Mouse (Mus musculus): ENCODE measurements at regions not wholly inside any gene's neighbourhood (a gene's known extent, or its start where the extent isn't known, plus 50 kb on each side); places are given as distances from the start of the nearest gene placed in this dataset.

DNA sequence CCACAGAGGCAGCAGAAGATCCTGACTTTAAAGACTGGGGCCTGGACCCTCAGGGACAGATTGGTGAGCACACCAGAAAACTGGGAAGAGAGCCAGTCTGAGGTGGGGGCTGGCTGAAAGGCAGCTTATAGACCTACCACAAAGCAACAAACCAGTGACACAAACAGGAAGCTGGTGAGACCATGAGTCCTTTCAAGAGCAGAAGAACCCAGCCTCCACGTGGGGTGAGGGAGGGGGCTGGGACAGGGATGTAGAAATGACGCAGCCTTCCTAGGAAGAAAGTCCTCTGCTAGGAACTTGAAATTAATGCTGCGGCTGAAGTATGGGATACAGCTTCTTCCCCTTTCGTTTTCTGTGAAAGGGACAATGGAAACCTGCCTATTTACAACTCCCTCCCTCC lies 770.8 kb upstream of the Car8 start:
- DNase-seq (ENCODE audit: low spot score in 2 of 2), result peak in 1 of 2 experiments; percentile 10

GRCm38 (mm10) chr4:9005938-9006626 lies 767.2 kb upstream of the Car8 start:
- DNase-seq (ENCODE audit: low spot score in 2 of 2), result no peak

DNA sequence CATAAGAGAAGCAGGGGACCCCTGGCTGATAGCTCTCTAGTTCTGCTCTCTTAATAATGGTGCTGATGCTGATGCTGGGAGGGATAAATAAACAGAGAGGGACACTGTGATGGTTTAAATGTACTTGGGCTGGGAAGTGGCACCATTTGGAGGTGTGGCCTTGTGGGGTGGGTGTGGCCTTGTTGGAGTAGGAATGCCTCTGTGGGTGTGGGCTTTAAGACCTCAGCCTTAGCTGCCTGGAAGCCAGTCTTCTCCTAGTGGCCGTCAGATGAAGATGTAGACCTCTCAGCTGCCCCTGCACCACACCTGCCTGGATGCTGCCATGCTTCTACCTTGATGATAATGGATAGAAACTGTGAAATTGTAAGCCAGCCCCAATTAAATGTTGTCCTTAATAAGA lies 765.0 kb upstream of the Car8 start:
- no peak for DNase-seq (ENCODE audit: low spot score in 2 of 2)

DNA sequence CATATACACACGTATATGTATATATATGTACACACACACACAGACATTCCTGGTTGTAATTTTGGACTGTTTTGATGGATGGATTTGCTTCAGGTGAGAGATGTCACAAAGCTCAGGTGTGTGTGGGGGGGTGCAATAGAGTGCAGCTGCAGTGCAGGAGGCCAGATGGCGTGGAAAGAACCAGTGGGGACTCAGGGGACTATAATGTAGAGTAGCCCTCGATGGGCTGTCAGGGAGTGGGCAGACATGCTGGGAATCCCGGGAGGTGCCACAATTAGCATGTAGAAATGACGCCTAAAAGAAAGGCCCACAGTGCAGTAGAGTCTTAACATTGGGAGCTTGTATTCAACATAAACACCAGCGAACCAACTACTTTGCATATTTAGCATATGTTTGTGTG lies 763.5 kb upstream of the Car8 start:
- no peak for DNase-seq (ENCODE audit: low spot score in 2 of 2)

DNA sequence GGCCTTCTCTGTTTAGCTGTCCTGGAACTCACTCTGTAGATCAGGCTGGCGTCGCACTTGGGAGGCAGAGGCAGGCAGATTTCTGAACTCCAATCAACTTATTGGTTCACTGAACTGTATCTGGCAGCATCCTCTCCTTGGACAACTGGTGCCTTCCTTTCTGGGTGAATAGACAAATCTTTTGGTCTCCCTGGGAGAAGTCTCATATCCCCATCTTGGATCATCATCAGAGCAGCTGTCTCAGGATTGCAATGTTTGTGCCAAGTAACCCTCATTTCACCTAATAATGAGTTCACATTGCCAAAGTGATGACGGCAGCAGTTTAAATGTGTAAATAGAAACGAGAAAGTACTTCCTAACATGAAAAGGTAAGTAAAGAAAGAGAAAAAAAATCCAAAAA lies 759.8 kb upstream of the Car8 start:
- no peak for DNase-seq (ENCODE audit: low spot score in 2 of 2)

- no peak for DNase-seq (ENCODE audit: low spot score in 2 of 2)
Measured at GRCm38 (mm10) chr4:8992171-8992570, 753.3 kb upstream of the Car8 start.

GRCm38 (mm10) chr4:8990551-8990950 lies 751.7 kb upstream of the Car8 start:
- DNase-seq (ENCODE audit: low spot score in 2 of 2), result no peak

GRCm38 (mm10) chr4:8989614-8990013 lies 750.8 kb upstream of the Car8 start:
- DNase-seq (ENCODE audit: low spot score in 2 of 2), result no peak

- no peak for DNase-seq (ENCODE audit: low spot score in 2 of 2)
Measured at GRCm38 (mm10) chr4:8989110-8989509, 750.3 kb upstream of the Car8 start.

DNA sequence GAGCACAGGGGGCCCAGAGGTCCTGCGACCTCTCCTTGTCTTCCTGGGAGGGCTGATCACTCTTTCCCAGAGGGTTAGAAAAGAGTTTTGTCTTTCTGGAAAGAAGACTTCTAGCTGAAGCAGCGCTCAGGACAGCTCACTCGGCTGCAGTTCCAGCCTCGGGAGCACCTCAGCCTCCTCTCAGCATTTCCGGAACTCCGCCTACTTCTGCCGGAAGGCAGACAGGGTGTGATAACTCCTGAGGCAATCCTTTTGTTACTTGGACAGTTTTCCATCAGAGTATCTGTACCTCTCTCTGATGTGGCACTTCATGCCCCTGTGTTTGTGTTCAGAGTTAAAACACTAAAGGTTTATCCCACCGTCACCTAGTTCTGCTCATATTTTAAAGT lies 749.5 kb upstream of the Car8 start:
- no peak for DNase-seq (ENCODE audit: low spot score in 2 of 2)

GRCm38 (mm10) chr4:8987544-8988344 lies 748.9 kb upstream of the Car8 start:
- DNase-seq (ENCODE audit: low spot score in 2 of 2), result no peak

DNA sequence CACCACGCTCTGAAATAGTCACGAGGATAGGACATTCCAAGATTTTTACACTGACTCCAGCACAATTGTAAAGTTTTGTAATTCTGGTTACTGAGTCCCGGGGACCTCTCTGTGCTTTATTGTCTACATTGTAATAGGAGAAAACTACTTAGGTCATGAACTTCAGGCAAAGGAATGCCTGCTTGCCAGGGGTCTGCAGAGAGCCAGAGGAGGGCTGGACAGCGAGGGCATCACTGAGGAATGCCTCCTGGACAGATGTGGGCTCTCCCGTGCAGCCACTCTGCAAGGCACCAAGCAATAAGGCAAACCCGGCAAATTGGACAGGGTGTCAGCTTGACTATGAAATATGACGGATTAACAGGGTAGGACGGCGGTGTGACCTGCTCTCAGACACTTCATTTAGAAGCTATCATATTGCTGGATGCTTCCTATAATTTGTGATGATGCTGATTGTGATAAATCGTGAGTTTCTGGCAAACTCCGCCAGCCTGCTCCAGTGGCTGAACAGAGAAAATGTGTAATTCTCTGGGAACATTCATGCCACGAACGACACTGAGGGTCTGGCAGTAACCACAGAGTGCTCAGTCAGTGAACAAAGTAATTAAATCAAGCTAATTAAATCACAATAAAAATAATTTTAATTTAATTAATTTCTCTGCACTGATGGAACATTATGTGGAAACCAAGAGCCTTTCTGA lies 747.7 kb upstream of the Car8 start:
- DNase-seq (ENCODE audit: low spot score in 2 of 2), result no peak

GRCm38 (mm10) chr4:8984059-8984606 lies 745.3 kb upstream of the Car8 start:
- DNase-seq (ENCODE audit: low spot score in 2 of 2), result no peak

DNA sequence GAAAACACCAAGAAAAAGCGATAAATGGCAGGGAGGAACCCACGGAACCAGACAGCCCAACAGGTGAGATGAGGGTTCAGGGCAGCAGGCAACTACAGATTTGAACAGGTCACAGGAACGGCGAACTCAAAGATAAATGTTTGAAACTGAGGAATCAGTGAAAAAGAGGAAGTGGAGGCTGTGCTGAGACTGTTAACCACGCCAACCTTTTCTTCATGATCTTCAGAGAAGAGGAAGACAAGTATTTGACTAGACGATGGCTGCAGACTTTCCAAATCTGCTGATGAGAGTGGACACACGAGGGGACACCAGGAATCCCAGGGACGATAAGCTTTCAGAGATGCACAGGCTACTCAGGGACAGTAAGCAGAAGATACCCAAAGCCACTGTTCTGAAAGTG lies 740.1 kb upstream of the Car8 start:
- DNase-seq (ENCODE audit: low spot score in 2 of 2), result no peak

DNA sequence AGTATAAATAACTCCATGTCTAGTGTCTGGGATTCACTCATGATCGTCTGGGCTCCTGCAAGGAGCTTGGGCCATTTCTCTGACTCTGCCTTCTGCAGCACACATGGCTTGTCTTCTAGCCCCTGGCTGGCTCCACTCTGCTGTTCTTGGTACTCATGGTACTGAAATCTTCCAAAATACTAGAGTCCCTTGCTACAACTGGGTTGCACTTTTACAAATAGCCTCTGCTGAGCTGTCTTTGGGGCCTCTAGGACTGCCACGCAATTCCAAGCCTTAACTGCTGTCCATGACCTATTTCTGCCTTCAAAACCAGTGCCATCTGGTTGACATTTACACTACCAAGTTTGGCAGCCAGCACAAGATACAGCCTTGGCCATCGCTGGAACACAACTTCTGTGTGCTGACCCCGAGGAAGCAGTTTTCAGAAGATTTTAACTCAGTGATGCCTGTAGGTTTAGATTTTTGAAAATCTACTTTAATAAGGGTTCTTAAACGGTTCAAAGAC lies 731.2 kb upstream of the Car8 start:
- DNase-seq (ENCODE audit: low spot score in 2 of 2), result no peak

- no peak for DNase-seq (ENCODE audit: low spot score in 2 of 2)
Measured at GRCm38 (mm10) chr4:8968741-8969140, 729.9 kb upstream of the Car8 start.

DNA sequence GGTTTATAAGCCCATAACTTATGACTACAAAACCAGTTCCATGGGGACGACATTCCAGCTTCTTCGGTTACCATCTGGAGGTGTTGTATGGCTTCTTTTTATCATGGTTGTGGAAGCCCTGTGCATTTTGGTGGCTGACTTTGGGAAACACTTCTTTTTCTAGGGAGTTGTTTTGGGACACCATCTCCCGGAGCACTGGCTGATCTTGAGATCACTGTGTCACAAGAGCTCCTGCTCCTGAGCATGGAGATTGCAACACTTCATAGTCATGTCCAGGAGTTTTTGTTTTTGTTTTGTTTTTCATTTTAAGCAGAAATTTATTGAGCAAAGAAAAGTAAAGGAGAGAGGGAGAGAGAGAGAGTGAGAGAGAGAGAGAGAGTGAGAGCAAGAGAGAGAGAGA lies 729.1 kb upstream of the Car8 start:
- no peak for DNase-seq (ENCODE audit: low spot score in 2 of 2)

GRCm38 (mm10) chr4:8965563-8965962 lies 726.7 kb upstream of the Car8 start:
- DNase-seq (ENCODE audit: low spot score in 2 of 2), result no peak

- no peak for DNase-seq (ENCODE audit: low spot score in 2 of 2)
Measured at GRCm38 (mm10) chr4:8962959-8963572, 724.2 kb upstream of the Car8 start.

GRCm38 (mm10) chr4:8961851-8962250 lies 723.0 kb upstream of the Car8 start:
- no peak for DNase-seq (ENCODE audit: low spot score in 2 of 2)

DNA sequence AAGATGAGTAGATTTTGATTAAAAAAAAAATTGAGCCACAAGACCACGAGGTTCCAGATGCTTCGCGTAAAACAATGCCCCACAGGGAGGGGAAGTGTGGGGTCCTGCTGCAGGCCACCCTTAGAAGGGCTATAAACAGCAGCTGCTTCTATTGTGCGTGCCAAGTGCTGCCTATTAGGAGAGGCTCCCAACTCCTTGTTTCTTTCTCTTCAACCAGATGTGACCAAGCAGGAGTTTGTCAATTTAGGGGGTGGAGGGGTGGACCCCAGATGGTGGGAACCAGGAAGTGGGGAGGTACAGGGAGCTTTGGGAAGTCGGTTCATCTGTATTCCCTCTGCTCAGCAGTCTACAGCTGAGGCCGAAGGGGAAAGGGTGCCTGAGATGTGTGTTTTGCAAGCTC lies 718.9 kb upstream of the Car8 start:
- DNase-seq (ENCODE audit: low spot score in 2 of 2), result no peak

DNA sequence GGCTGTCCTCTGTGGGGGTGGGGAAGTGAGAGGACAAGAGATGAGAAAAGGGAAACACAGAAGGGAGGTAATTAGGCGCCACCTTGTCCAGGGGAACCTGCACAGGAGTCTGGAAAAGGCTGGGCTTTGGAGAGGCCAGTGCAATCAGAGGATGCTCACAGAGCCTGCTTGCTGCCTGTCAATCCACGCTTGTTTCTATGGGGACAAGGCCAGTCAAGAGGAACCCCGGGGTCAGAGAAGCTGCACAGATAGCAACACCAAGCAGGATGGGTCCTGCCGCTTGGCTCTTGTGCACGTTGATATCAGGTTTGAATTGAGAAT lies 718.1 kb upstream of the Car8 start:
- DNase-seq (ENCODE audit: low spot score in 2 of 2), result no peak
